Mouse (Mus musculus): ENCODE data around the gene Dnm2. TPM values are rescaled to one million over a fixed set of nuclear protein-coding genes. Genes with fewer than 3 reads are reported as not detected.
"Not testable (repeated sequence)": the region's sequence is repeated elsewhere in the genome, so short reads cannot be mapped to it uniquely, and the experiment has no call there.

The Dnm2 gene
- polyA plus RNA-seq, 1 experiment from 2014 or later = 64.8 TPM

- no peak for DNase-seq (ENCODE audit: low spot score)
- no peaks in the 10 kb centered on the region for H3K27me3 ChIP-seq (ENCODE audit: control insufficient read depth, insufficient read depth, low read length)
- no peak overlapping the region for H3K9ac ChIP-seq (ENCODE audit: low read depth, low read length)
- H3K36me3 ChIP-seq (ENCODE audit: control insufficient read depth, insufficient read depth, low read length) = no peaks in the 10 kb centered on the region
- no peak for ATAC-seq (ENCODE audit: low FRiP score)
- H3K4me3 ChIP-seq (ENCODE audit: low read depth, low read length) = no peak overlapping the region
- H3K4me1 ChIP-seq (replicated peaks; ENCODE audit: control insufficient read depth, insufficient read depth, low read length) = no peaks in the 10 kb centered on the region
- no peak overlapping the region for H3K4me2 ChIP-seq (replicated peaks; ENCODE audit: low read depth, low read length)
- H3K9me3 ChIP-seq (ENCODE audit: control insufficient read depth, low read length) = no peaks in the 10 kb centered on the region
- WGBS = 70% methylated on average over 4 of the region's 4 CpGs
- no peak overlapping the region for H3K27ac ChIP-seq (ENCODE audit: low read depth, low read length)
These were observed 30.5 kb downstream of the Dnm2 start for GRCm38 (mm10) chr9:21455103-21455770.

GRCm38 (mm10) chr9:21456246-21456929 is 31.7 kb downstream of the Dnm2 start:
- ATAC-seq (ENCODE audit: low FRiP score) (no peak), DNase-seq (ENCODE audit: low spot score) (no peak)
- no peaks in the 10 kb centered on the region for H3K36me3 ChIP-seq (ENCODE audit: control insufficient read depth, insufficient read depth, low read length)
- H3K4me2 ChIP-seq (replicated peaks; ENCODE audit: low read depth, low read length) = no peak overlapping the region
- no peak overlapping the region for H3K9ac ChIP-seq (ENCODE audit: low read depth, low read length)
- no peaks in the 10 kb centered on the region for H3K9me3 ChIP-seq (ENCODE audit: control insufficient read depth, low read length)
- no peak overlapping the region for H3K27ac ChIP-seq (ENCODE audit: low read depth, low read length)
- no peaks in the 10 kb centered on the region for H3K4me1 ChIP-seq (replicated peaks; ENCODE audit: control insufficient read depth, insufficient read depth, low read length)
- no peak overlapping the region for H3K4me3 ChIP-seq (ENCODE audit: low read depth, low read length)
- WGBS = 88% methylated on average over 7 of the region's 7 CpGs
- H3K27me3 ChIP-seq (ENCODE audit: control insufficient read depth, insufficient read depth, low read length) = no peaks in the 10 kb centered on the region

DNA sequence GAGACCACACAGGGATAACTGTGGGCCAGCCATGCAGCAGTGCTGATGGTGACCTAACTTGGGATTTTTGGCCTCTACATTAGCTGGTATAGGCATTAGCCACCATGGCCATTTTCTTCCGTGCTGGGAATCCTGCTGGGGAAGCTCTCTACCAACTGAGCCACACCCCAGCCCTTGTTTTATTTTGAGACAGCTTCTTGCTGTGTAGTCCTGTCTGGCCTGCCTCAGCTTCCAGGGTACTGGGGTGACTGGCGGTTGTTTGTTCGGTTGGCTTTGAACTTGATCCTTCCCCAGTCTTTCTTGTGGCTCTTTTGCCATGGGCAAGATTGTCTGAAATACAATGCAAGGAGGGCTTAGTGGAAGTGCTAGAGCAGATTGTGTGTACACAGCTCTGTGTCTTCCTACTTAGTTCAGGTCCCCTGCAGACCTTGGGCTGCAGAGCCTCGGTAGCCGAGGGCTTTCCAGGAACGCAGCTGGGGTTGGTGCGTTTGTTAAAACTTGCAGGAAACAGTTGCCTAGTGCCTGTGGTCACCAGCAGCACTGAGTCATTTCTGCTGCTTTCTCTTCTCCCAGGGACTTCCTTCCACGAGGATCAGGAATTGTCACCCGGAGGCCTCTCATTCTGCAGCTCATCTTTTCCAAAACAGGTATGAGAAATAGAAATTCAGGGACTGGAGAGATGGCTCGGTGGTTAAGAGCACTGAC is 32.4 kb downstream of the Dnm2 start:
- WGBS = 84% methylated on average over 10 of the region's 10 CpGs
- no peak for ATAC-seq (ENCODE audit: low FRiP score)

GRCm38 (mm10) chr9:21458821-21459220 is 34.1 kb downstream of the Dnm2 start:
- H3K4me1 ChIP-seq (replicated peaks; ENCODE audit: control insufficient read depth, insufficient read depth, low read length) = no peaks in the 10 kb centered on the region
- ATAC-seq (ENCODE audit: low FRiP score) (no peak), DNase-seq (ENCODE audit: low spot score) (no peak)
- H3K27me3 ChIP-seq (ENCODE audit: control insufficient read depth, insufficient read depth, low read length) = no peaks in the 10 kb centered on the region
- no peaks in the 10 kb centered on the region for H3K9me3 ChIP-seq (ENCODE audit: control insufficient read depth, low read length)
- WGBS = 95% methylated on average over 3 of the region's 3 CpGs
- no peak overlapping the region for H3K4me3 ChIP-seq (ENCODE audit: low read depth, low read length)
- H3K36me3 ChIP-seq (ENCODE audit: control insufficient read depth, insufficient read depth, low read length) = no peaks in the 10 kb centered on the region
- no peak overlapping the region for H3K9ac ChIP-seq (ENCODE audit: low read depth, low read length)
- no peak overlapping the region for H3K27ac ChIP-seq (ENCODE audit: low read depth, low read length)
- H3K4me2 ChIP-seq (replicated peaks; ENCODE audit: low read depth, low read length) = no peak overlapping the region

More for the DNA sequence above, 32.4 kb downstream of the Dnm2 start:
- Histone ChIP-seq H3K4me3 (ENCODE audit: low read depth, low read length) (no peak overlapping the region), H3K27ac (ENCODE audit: low read depth, low read length) (no peak overlapping the region), H3K27me3 (ENCODE audit: control insufficient read depth, insufficient read depth, low read length) (no peaks in the 10 kb centered on the region), H3K4me2 (replicated peaks; ENCODE audit: low read depth, low read length) (no peak overlapping the region), H3K9me3 (ENCODE audit: control insufficient read depth, low read length) (no peaks in the 10 kb centered on the region), H3K36me3 (ENCODE audit: control insufficient read depth, insufficient read depth, low read length) (no peaks in the 10 kb centered on the region), H3K9ac (ENCODE audit: low read depth, low read length) (no peak overlapping the region), H3K4me1 (replicated peaks; ENCODE audit: control insufficient read depth, insufficient read depth, low read length) (no peaks in the 10 kb centered on the region)
- DNase-seq (ENCODE audit: low spot score) = no peak

DNA sequence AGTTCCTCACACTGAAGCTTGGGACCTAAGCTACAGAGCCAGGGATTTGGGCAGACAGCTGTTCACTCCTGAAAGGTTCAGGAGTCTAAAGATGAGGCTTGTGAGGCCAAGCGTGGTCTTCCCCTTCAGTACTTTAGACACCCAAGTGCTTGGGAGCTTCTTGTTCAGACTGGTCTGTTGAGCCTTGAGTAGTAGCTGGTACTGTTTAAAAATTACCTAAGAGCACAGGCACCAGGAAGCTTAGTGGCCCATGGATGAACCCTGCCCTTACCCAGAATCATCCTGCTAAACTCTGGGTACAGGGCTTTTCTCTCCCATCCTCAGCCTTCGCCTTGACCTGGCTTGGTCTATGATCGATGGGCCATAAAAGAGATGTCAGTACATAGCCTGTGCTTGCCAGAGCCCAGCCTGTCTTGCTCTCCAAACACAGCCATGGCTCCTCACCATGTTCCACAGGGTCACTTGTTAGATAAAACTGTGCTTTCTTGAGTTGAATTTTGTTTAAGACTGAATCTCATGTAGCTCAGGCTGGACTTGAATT is 35.8 kb downstream of the Dnm2 start:
- WGBS = 90% methylated on average over 3 of the region's 3 CpGs
- H3K9ac ChIP-seq (ENCODE audit: low read depth, low read length) = no peak overlapping the region
- H3K27ac ChIP-seq (ENCODE audit: low read depth, low read length) = no peak overlapping the region
- H3K4me2 ChIP-seq (replicated peaks; ENCODE audit: low read depth, low read length) = no peak overlapping the region
- H3K36me3 ChIP-seq (ENCODE audit: control insufficient read depth, insufficient read depth, low read length) = no peaks in the 10 kb centered on the region
- no peaks in the 10 kb centered on the region for H3K4me1 ChIP-seq (replicated peaks; ENCODE audit: control insufficient read depth, insufficient read depth, low read length)
- H3K4me3 ChIP-seq (ENCODE audit: low read depth, low read length) = no peak overlapping the region
- DNase-seq (ENCODE audit: low spot score) = no peak
- H3K27me3 ChIP-seq (ENCODE audit: control insufficient read depth, insufficient read depth, low read length) = no peaks in the 10 kb centered on the region
- H3K9me3 ChIP-seq (ENCODE audit: control insufficient read depth, low read length) = no peaks in the 10 kb centered on the region
- ATAC-seq (ENCODE audit: low FRiP score) = no peak

DNA sequence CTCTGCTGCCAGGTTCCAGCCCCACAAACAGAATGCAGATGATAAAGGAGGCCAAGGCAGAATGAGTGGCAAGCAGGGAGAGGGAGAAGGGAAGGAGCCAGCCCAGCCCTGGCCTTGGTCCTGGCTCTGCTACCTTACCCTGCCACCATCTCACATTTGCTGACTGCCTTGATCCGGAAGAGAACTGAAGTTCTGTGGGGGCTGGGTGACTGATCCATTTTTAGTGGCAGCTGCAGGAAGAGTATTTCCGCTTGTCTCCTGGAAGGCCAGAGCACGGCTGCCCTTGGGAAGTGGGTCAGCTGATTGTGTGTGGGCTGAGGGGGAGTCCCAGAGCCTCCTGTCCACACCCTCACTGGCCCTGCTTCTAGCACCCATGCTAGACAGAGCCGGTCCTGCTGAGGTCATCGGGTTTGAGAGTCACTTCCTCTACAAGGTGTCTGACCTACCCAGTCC is 38.5 kb downstream of the Dnm2 start:
- WGBS = 84% methylated on average over 5 of the region's 5 CpGs
- no peaks in the 10 kb centered on the region for H3K27me3 ChIP-seq (ENCODE audit: control insufficient read depth, insufficient read depth, low read length)
- no peak overlapping the region for H3K9ac ChIP-seq (ENCODE audit: low read depth, low read length)
- DNase-seq (ENCODE audit: low spot score) (no peak), ATAC-seq (ENCODE audit: low FRiP score) (no peak)
- H3K9me3 ChIP-seq (ENCODE audit: control insufficient read depth, low read length) = no peaks in the 10 kb centered on the region
- H3K36me3 ChIP-seq (ENCODE audit: control insufficient read depth, insufficient read depth, low read length) = no peaks in the 10 kb centered on the region
- H3K4me3 ChIP-seq (ENCODE audit: low read depth, low read length) = no peak overlapping the region
- no peak overlapping the region for H3K27ac ChIP-seq (ENCODE audit: low read depth, low read length)
- no peaks in the 10 kb centered on the region for H3K4me1 ChIP-seq (replicated peaks; ENCODE audit: control insufficient read depth, insufficient read depth, low read length)
- no peak overlapping the region for H3K4me2 ChIP-seq (replicated peaks; ENCODE audit: low read depth, low read length)

DNA sequence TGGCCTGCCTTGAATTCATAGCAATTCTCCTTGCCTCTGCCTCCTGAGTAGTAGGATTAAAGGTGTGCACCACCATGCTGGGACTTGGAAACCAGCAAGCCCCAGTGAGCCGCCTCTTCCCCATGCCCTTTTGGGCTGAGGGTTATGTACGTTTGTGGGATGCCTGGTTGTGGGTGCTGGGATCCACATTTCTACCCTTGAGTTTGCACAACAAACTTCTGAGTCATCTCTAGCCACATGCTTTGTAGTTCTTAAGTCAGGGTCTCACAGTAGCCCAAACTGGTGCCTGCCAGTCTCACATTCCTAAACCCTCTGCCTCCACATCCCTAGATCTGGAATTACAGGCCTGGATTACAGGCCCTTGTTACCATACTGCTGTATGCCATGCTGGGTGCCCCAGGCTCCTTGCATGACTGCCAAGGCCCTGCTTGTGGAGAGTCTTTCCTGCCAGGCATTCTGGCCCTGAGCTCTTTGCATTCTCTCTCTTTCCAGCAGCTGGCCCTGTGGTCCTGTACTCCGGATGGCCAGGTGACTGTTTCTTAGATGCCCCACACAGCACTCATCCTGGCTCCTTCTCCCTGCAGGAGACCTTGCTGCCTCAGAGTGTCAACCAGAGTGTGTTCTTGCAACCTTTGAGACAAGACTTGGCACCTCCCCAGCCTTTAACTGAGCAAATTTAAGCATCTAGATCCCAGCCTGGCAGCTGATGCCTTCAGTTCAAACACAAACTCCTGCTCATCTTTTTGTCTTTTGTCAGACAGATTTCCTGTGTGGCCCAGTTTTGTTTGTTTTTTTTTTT is 39.3 kb downstream of the Dnm2 start:
- no peak for ATAC-seq (ENCODE audit: low FRiP score)
- no peaks in the 10 kb centered on the region for H3K27me3 ChIP-seq (ENCODE audit: control insufficient read depth, insufficient read depth, low read length)
- H3K9ac ChIP-seq (ENCODE audit: low read depth, low read length) = no peak overlapping the region
- WGBS = 90% methylated on average over 3 of the region's 3 CpGs
- no peaks in the 10 kb centered on the region for H3K36me3 ChIP-seq (ENCODE audit: control insufficient read depth, insufficient read depth, low read length)
- no peak for DNase-seq (ENCODE audit: low spot score)
- no peak overlapping the region for H3K4me3 ChIP-seq (ENCODE audit: low read depth, low read length)
- H3K27ac ChIP-seq (ENCODE audit: low read depth, low read length) = no peak overlapping the region
- H3K4me2 ChIP-seq (replicated peaks; ENCODE audit: low read depth, low read length) = no peak overlapping the region
- H3K9me3 ChIP-seq (ENCODE audit: control insufficient read depth, low read length) = no peaks in the 10 kb centered on the region
- H3K4me1 ChIP-seq (replicated peaks; ENCODE audit: control insufficient read depth, insufficient read depth, low read length) = no peaks in the 10 kb centered on the region

- not testable (repeated sequence) for H3K4me2 ChIP-seq (replicated peaks; ENCODE audit: low read depth, low read length); H3K27ac ChIP-seq (ENCODE audit: low read depth, low read length); H3K4me1 ChIP-seq (replicated peaks; ENCODE audit: control insufficient read depth, insufficient read depth, low read length); H3K4me3 ChIP-seq (ENCODE audit: low read depth, low read length); H3K27me3 ChIP-seq (ENCODE audit: control insufficient read depth, insufficient read depth, low read length); H3K36me3 ChIP-seq (ENCODE audit: control insufficient read depth, insufficient read depth, low read length); DNase-seq (ENCODE audit: low spot score); ATAC-seq (ENCODE audit: low FRiP score); H3K9ac ChIP-seq (ENCODE audit: low read depth, low read length); H3K9me3 ChIP-seq (ENCODE audit: control insufficient read depth, low read length)
- WGBS = 90% methylated on average over 6 of the region's 7 CpGs
These were observed 39.8 kb downstream of the Dnm2 start for GRCm38 (mm10) chr9:21464565-21464928.

All from hindbrain, embryonic 11.5 days (tissue).